Mouse (Mus musculus): ENCODE measurements at regions not wholly inside any gene's neighbourhood (a gene's known extent, or its start where the extent isn't known, plus 50 kb on each side); places are given as distances from the start of the nearest gene placed in this dataset.
A peak's percentile ranks its signal among the peaks of the same experiment; 100 is the strongest.

GRCm38 (mm10) chr5:132633198-132633884, 90.2 kb upstream of the Auts2 start:
- DNase-seq: no peak

DNA sequence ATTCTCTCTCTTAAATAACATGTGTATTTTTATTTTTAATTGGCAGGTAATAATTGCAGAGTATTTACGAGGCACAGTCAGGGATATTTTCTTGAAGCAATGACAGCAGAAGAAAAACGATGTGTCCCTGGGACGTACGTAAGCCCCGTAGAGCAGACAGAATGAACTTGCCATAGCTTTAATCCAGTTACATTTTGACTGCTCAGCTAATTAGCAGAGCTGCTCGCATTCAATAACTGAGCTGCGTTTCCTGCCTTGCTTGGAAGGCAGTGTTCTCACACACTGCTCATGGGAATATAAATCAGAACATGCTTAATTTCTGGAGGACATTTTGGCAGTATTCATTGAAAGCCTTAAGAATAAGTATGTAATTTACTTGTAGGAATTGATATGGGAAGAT, 78.6 kb upstream of the Auts2 start:
- no peak for DNase-seq

- DNase-seq: no peak
Measured at GRCm38 (mm10) chr5:132617241-132617640, 74.1 kb upstream of the Auts2 start.

GRCm38 (mm10) chr5:132609251-132609650, 66.1 kb upstream of the Auts2 start:
- DNase-seq: no peak

DNA sequence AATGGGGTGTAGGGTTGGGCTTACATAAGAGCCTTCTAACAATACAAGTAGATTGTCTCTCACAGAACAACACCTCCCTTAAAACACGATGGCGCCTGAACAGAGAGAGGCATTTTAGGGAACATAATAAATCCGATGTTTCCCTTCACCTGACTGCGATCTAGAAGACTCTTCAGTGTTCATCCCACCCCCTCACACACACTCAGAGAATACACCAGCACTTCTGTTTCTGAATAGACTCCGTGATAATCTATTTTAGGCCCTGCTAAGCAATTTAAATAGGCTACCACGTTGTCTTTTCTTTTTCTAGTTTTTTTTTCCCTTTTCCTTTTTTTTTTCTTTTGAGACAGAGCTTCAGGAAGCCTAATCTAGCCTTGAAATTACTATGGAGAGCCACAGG, 63.1 kb upstream of the Auts2 start:
- DNase-seq: no peak

DNA sequence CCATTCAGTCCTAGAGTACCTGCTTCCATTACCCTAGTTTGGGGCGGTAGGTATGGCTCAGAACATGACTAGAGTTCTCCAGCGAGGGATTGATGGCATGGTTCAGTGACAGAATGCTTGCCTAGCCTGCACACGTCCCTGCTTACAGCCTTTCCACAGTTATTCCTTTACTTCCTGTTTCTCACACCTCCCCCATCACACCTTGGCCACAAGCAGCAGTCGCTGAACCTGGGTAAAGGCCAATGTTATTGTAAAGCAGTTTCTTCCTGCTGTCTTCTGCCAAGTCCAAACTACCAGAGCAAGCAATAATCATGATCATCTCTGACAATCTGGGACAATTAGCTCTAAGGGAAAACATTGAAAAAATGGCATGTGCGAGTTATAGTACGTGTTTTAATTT, 51.7 kb upstream of the Auts2 start:
- DNase-seq: peak; percentile 23 to 36
